Mouse (Mus musculus): ENCODE data around the gene BC052040. TPM values are rescaled to one million over a fixed set of nuclear protein-coding genes. Genes with fewer than 3 reads are reported as not detected.

The BC052040 gene
- polyA plus RNA-seq, 1 experiment from 2014 or later, result 16.6 TPM

DNA sequence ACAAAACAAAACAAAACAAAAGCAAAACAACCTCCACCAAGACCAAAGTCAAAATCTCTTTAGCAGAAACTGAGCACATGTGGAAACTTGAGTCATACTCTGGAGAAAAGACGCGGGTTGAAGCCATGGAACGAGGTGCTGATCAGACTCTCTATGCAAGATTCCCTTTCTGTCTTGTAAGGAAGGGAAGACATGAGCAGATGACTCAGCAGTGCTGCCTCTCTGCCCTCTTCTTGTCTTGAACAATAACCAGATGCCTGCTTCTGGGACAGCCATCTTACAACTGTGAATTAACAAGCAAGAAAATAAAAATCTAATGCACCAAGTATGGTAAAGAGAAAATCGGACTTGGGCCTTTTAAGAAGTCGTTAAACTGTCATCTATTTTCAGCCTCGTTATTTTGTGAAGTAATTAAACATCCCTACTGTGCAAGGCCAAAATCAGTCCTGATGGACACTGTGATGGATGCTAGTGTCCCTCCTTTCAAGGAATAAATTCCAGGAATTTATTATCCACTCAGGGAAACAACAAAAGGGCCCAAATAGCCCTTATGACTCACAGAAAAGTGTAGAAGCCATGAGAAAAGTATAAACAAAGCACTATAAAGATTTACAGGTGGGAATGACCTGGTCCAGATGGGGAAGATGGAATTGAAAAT, 18.0 kb upstream of the BC052040 start:
- H3K27ac ChIP-seq, result no peak overlapping the region
- no peak overlapping the region for H3K4me3 ChIP-seq (replicated peaks; ENCODE audit: low read length)
- no peaks in the 10 kb centered on the region for H3K27me3 ChIP-seq (ENCODE audit: control insufficient read depth, insufficient read depth, low read length)
- ATAC-seq (ENCODE audit: low FRiP score), result no peak
- H3K9me3 ChIP-seq (ENCODE audit: control insufficient read depth, low read length), result no peaks in the 10 kb centered on the region
- H3K36me3 ChIP-seq (replicated peaks; ENCODE audit: control insufficient read depth, insufficient read depth), result no peaks in the 10 kb centered on the region
- 84% methylated on average over 6 of the region's 6 CpGs for WGBS
- no peaks in the 10 kb centered on the region for H3K4me1 ChIP-seq (replicated peaks; ENCODE audit: control insufficient read depth, insufficient read depth, low read length)
- no peak overlapping the region for H3K4me2 ChIP-seq (replicated peaks)
- H3K9ac ChIP-seq, result no peak overlapping the region
- no peak for DNase-seq (ENCODE audit: low spot score)

DNA sequence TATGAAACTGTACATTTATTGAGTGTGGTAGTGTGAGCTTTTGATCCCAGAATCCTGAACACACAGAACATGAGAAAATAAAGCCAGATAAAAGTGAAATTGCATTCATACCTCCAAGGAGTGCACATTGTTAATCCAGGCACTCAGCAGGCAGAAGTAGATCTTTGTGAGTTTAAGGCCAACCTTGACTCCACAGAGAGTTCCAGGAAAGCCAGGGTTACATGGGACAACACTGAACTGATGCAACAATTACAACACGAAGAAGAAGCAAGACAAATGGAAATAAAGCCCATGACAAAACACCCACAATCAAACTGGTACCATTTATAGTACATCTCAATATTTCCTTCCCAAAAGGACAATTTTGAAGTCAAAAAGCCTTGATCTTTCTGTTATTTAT, 9.5 kb upstream of the BC052040 start:
- Histone ChIP-seq H3K27me3 (ENCODE audit: control insufficient read depth, insufficient read depth, low read length) (no peaks in the 10 kb centered on the region), H3K4me3 (replicated peaks; ENCODE audit: low read length) (no peak overlapping the region), H3K4me1 (replicated peaks; ENCODE audit: control insufficient read depth, insufficient read depth, low read length) (no peaks in the 10 kb centered on the region), H3K27ac (no peak overlapping the region), H3K4me2 (replicated peaks) (no peak overlapping the region), H3K36me3 (replicated peaks; ENCODE audit: control insufficient read depth, insufficient read depth) (no peaks in the 10 kb centered on the region), H3K9me3 (ENCODE audit: control insufficient read depth, low read length) (no peaks in the 10 kb centered on the region), H3K9ac (no peak overlapping the region)
- DNase-seq (ENCODE audit: low spot score), result no peak
- no peak for ATAC-seq (ENCODE audit: low FRiP score)
- 86% methylated on average over 1 of the region's 1 CpGs for WGBS

DNA sequence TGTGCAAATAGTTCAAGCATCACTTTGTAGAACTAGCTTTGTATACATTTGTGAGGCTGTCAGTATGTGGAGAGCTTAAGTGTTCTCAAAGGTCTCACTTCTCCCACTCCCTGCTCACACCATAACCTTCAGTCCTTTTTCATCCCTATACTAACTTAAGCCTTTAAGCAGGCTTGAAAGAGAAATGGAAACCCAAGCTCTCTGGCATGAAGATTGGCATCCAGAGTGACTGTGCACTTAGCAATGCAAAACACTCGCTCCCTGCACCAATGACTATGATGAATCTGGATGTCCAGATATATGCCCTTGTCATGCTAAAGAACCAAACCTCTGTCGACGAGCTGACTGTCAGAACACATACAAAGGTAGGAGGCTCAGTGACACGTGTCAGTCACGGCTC, 6.7 kb upstream of the BC052040 start:
- Histone ChIP-seq H3K9me3 (ENCODE audit: control insufficient read depth, low read length) (no peaks in the 10 kb centered on the region), H3K36me3 (replicated peaks; ENCODE audit: control insufficient read depth, insufficient read depth) (no peaks in the 10 kb centered on the region), H3K27me3 (ENCODE audit: control insufficient read depth, insufficient read depth, low read length) (no peaks in the 10 kb centered on the region), H3K4me2 (replicated peaks) (no peak overlapping the region), H3K4me3 (replicated peaks; ENCODE audit: low read length) (no peak overlapping the region), H3K9ac (no peak overlapping the region), H3K27ac (no peak overlapping the region), H3K4me1 (replicated peaks; ENCODE audit: control insufficient read depth, insufficient read depth, low read length) (no peaks in the 10 kb centered on the region)
- WGBS, result 73% methylated on average over 5 of the region's 5 CpGs
- ATAC-seq (ENCODE audit: low FRiP score), result no peak
- no peak for DNase-seq (ENCODE audit: low spot score)

DNA sequence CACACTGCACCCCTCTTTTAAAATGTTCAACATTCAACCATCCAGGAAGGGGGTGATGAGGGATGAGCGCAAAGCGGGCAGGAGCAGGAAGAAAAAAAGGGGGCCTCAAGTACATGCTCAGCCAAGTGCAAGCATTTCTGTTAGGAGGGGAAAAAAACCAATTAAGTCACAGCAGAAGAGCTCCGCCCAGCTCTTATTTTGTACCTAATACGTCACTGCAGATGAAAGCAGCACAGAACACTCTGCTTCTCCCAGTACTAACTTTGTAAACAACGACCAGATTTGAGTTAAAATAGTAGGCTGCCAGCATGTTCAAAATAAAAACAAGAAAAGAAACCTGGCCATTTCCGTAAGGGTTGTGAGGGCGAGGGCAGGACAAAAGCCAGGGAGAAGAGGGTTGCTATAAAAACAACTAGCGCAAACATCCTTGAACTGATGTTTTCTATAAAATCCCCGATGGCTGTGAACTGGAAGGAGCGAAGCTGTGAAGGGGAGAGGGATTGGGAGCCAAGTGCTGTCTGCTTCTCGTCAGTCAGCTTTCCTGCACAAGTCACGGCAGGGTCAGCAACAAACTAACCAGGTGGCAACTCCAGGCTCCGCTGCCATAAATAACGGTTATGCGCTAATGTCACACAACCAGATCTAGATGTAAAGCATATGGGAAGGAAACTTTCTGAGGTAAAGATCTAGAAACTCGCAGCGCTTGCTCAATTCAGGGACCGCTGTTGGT, 2.2 kb upstream of the BC052040 start:
- H3K36me3 ChIP-seq (replicated peaks; ENCODE audit: control insufficient read depth, insufficient read depth), result no peaks in the 10 kb centered on the region
- H3K4me3 ChIP-seq (replicated peaks; ENCODE audit: low read length), result no peak overlapping the region
- H3K9ac ChIP-seq, result no peak overlapping the region
- 38% methylated on average over 18 of the region's 18 CpGs for WGBS
- ATAC-seq (ENCODE audit: low FRiP score) (no peak), DNase-seq (ENCODE audit: low spot score) (no peak)
- peak overlapping the region; percentile 24; the same call in 1 of the 2 replicates for H3K4me2 ChIP-seq (replicated peaks)
- no peak overlapping the region for H3K27ac ChIP-seq
- peaks cover 7% of the 10 kb centered on the region for H3K4me1 ChIP-seq (replicated peaks; ENCODE audit: control insufficient read depth, insufficient read depth, low read length)
- no peaks in the 10 kb centered on the region for H3K27me3 ChIP-seq (ENCODE audit: control insufficient read depth, insufficient read depth, low read length)
- H3K9me3 ChIP-seq (ENCODE audit: control insufficient read depth, low read length), result no peaks in the 10 kb centered on the region

DNA sequence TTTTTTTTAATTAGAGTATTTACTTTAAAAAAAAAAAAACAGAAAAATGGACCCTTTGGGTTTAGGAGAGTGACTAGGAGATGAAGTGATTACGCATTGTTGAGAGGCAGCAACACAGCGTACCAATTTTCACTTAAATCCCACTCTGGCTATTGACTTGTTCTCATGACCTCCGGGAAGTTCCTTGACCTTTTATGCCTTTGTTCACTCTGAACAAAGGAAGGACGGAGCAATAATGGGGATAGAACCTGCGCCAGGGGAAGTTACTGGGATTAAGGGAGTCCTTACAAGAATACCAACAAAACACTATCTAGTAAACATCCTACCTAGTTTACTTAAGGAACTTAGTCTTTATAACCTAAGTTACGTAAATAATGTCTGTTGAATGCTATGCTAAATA, 1.5 kb upstream of the BC052040 start:
- WGBS, result 26% methylated on average over 6 of the region's 6 CpGs
- Histone ChIP-seq H3K4me3 (replicated peaks; ENCODE audit: low read length) (no peak overlapping the region), H3K27ac (no peak overlapping the region), H3K4me2 (replicated peaks) (no peak overlapping the region), H3K9me3 (ENCODE audit: control insufficient read depth, low read length) (no peaks in the 10 kb centered on the region), H3K4me1 (replicated peaks; ENCODE audit: control insufficient read depth, insufficient read depth, low read length) (peaks cover 7% of the 10 kb centered on the region), H3K9ac (no peak overlapping the region), H3K36me3 (replicated peaks; ENCODE audit: control insufficient read depth, insufficient read depth) (no peaks in the 10 kb centered on the region), H3K27me3 (ENCODE audit: control insufficient read depth, insufficient read depth, low read length) (no peaks in the 10 kb centered on the region)
- DNase-seq (ENCODE audit: low spot score), result no peak
- no peak for ATAC-seq (ENCODE audit: low FRiP score)

DNA sequence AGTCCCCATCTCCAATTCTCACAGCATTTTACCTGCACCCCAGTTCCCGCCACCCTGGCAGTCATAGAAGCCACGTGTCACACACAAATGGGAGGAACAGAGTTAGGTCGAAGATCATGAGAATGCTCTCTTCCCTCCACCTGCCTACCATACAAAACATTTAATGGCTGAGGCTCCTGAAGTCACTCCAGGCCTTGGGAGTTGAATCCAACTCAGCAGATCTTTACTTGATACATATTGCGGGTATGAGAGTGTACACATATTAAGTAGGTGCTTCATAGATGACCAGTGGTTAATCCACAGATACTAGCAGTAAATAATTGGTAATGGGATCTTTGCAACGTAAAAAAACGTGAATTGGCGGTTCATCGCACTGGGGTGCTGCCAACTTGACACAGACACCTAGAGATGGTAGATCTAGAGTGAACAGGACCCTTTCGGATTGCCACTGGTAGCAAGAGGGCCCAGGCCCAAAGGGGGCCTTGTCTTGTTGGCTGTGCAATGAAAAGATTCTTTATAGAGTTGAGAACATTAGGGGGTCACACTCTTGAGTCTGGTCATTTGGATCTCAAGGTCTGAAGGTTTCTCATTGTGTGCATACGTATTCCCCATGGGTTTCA, 583 bp downstream of the BC052040 start:
- WGBS, result 68% methylated on average over 10 of the region's 10 CpGs
- peak overlapping the region; percentile 69; the same call in 1 of the 2 replicates for H3K27ac ChIP-seq
- no peak for DNase-seq (ENCODE audit: low spot score)

DNA sequence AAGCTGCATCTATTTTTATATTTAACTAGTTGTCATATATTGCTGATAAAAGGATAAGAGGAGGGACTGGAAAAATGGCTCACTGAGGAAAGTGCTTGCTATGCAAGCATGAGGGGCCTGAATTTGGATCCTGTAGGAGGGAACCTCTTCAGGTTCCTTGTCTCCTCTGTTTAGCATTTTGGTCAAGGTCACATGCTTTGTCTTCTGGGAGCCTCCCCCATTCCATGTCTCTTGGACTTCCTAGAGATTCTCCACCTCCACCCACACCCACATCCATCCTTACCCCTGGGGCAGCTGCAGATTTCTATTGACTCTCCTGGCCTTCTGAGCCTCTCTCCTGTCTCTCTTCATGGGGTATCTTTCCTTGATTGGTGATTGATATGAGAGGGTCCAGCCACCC, 2.3 kb downstream of the BC052040 start:
- Histone ChIP-seq H3K27me3 (ENCODE audit: control insufficient read depth, insufficient read depth, low read length) (no peaks in the 10 kb centered on the region), H3K9ac (no peak overlapping the region), H3K4me2 (replicated peaks) (no peak overlapping the region), H3K4me1 (replicated peaks; ENCODE audit: control insufficient read depth, insufficient read depth, low read length) (peaks cover 7% of the 10 kb centered on the region), H3K9me3 (ENCODE audit: control insufficient read depth, low read length) (no peaks in the 10 kb centered on the region), H3K27ac (no peak overlapping the region), H3K4me3 (replicated peaks; ENCODE audit: low read length) (no peak overlapping the region), H3K36me3 (replicated peaks; ENCODE audit: control insufficient read depth, insufficient read depth) (no peaks in the 10 kb centered on the region)
- ATAC-seq (ENCODE audit: low FRiP score), result no peak
- no peak for DNase-seq (ENCODE audit: low spot score)

More for the DNA sequence above, 583 bp downstream of the BC052040 start:
- Histone ChIP-seq H3K27me3 (ENCODE audit: control insufficient read depth, insufficient read depth, low read length) (no peaks in the 10 kb centered on the region), H3K36me3 (replicated peaks; ENCODE audit: control insufficient read depth, insufficient read depth) (no peaks in the 10 kb centered on the region), H3K9ac (peak overlapping the region; percentile 66), H3K9me3 (ENCODE audit: control insufficient read depth, low read length) (no peaks in the 10 kb centered on the region), H3K4me3 (replicated peaks; ENCODE audit: low read length) (peak overlapping the region; percentile 66), H3K4me2 (replicated peaks) (peak overlapping the region; percentile 78), H3K4me1 (replicated peaks; ENCODE audit: control insufficient read depth, insufficient read depth, low read length) (peaks cover 7% of the 10 kb centered on the region)
- no peak; the same call in 1 of the 2 replicates for ATAC-seq (ENCODE audit: low FRiP score)

DNA sequence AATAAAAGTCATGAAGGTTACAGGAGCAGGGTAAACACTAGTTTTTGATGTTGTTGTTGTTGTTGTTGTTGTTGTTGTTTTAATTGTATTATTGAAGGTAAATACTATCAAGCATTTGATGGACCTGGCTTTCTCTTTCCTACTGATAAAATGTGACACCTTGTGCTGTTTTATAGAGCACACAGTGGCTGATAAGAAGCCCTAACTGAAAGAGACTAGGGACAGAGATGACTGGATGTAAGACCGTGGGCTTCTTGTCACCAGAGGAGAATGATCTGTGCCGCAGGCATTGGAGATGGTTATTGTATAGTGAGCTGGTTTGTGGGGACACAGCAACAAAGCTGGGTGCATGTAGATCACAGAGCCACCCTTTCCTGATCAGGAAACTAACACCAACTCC, 9.1 kb downstream of the BC052040 start:
- no peaks in the 10 kb centered on the region for H3K27me3 ChIP-seq (ENCODE audit: control insufficient read depth, insufficient read depth, low read length)
- no peaks in the 10 kb centered on the region for H3K36me3 ChIP-seq (replicated peaks; ENCODE audit: control insufficient read depth, insufficient read depth)
- no peaks in the 10 kb centered on the region for H3K9me3 ChIP-seq (ENCODE audit: control insufficient read depth, low read length)
- no peak overlapping the region for H3K4me2 ChIP-seq (replicated peaks)
- no peak overlapping the region for H3K4me3 ChIP-seq (replicated peaks; ENCODE audit: low read length)
- no peaks in the 10 kb centered on the region; the same call in 1 of the 2 replicates for H3K4me1 ChIP-seq (replicated peaks; ENCODE audit: control insufficient read depth, insufficient read depth, low read length)
- 88% methylated on average over 2 of the region's 2 CpGs for WGBS
- DNase-seq (ENCODE audit: low spot score), result no peak
- ATAC-seq (ENCODE audit: low FRiP score), result no peak
- no peak overlapping the region for H3K9ac ChIP-seq
- H3K27ac ChIP-seq, result no peak overlapping the region

DNA sequence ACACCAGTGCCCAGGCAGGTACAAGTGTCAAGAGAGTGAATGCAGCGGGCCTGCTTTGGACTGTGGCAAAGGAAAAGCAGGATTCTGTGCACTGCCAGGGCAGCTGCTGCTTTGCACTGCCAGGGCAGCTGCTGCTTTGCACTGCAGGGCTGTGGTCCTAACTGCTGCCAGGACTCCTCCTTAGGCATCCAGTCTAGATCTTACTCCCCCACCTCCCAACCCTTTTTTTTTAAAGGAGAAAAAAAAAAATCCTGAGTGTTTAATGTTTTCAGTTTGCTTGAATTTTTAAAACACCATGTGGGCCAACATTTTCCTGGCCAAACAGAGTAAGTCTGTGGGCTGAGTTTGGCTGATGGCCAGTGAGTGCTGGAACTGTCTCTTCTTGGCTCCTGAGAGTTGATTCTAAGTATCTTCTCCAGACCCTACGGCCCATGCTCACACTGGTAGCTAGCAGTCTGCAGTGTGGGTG, 11.2 kb downstream of the BC052040 start:
- ATAC-seq (ENCODE audit: low FRiP score), result peak; percentile 60; the same call in 1 of the 2 replicates
- no peak overlapping the region for H3K27ac ChIP-seq

More for the DNA sequence above, 11.2 kb downstream of the BC052040 start:
- peaks cover 4% of the 10 kb centered on the region for H3K4me1 ChIP-seq (replicated peaks; ENCODE audit: control insufficient read depth, insufficient read depth, low read length)
- 65% methylated on average over 2 of the region's 2 CpGs for WGBS
- H3K4me3 ChIP-seq (replicated peaks; ENCODE audit: low read length), result no peak overlapping the region
- no peaks in the 10 kb centered on the region for H3K36me3 ChIP-seq (replicated peaks; ENCODE audit: control insufficient read depth, insufficient read depth)
- H3K9ac ChIP-seq, result no peak overlapping the region
- DNase-seq (ENCODE audit: low spot score), result no peak
- H3K4me2 ChIP-seq (replicated peaks), result no peak overlapping the region
- H3K9me3 ChIP-seq (ENCODE audit: control insufficient read depth, low read length), result no peaks in the 10 kb centered on the region
- no peaks in the 10 kb centered on the region for H3K27me3 ChIP-seq (ENCODE audit: control insufficient read depth, insufficient read depth, low read length)

Measured in hindbrain, embryonic 14.5 days (tissue).